Mouse (Mus musculus) bone marrow macrophage, adult 2 months (primary cell): Measurements from ENCODE around the gene Gpr137.

Source experiments
- CTCF ChIP-seq: IDR thresholded peaks from 2 replicates; pipeline ENCODE4 v1.5.1; 2012; ENCODE audit warnings: low read depth, mild to moderate bottlenecking, low read length, moderate library complexity
- POLR2A ChIP-seq: IDR thresholded peaks from 2 replicates; pipeline ENCODE4 v1.6.1; 2012; ENCODE audit warnings: mild to moderate bottlenecking, low read depth, low read length, borderline replicate concordance

GRCm38 (mm10) chr19:6909507-6910289 is 32.6 kb downstream of the Gpr137 start, which contains the start of the genes Trmt112 and Prdx5:
- no peak for TF ChIP-seq CTCF
- TF ChIP-seq POLR2A, result no peak
